Mouse (Mus musculus): Measurements from ENCODE around the gene Mfap5. TPM values are rescaled to one million over a fixed set of nuclear protein-coding genes. Genes with fewer than 3 reads are reported as not detected.

The Mfap5 gene
- total and polyA plus RNA-seq, 3 experiments = 0.15 to 0.42 (median 0.16) TPM

DNA sequence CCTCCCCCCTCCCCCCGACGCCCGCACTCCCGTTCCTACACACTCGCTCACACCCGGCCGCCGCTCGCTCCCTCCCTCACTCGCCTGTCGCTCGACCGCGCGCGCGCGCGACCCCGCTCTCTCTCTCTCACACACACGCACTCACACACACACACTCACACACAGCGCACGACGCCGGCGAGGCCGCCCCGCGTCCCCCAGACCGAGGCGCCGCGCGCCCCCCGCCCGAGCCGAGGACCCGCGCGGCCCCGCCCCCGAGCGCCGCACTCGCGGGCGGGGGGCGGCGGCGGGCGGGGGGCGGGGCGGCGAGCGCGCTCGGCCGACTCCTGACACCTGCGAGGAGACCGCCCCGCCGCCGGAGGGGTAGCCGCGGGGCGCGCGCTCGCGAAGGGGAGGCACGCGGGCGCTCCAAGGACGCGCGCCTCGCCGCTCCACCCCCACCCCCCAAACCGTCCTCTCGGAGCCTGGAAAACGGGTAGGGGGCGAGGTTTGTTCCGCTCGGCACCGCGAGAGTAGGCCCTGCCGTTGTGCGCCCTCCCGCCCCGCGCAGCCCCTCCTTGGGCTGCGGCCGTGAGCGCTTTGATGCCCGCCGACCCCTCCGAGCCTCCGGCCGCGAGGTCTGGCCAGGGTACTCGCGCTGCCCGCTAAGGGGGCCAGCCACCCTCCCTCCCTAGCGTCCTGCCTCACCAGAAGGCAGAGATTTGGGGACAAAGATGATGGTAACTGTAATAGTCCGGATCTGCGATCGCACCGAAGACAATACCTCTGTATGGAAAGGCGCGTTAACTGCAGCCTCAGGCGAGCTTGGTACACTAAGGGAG lies 19.1 kb upstream of the Mfap5 start:
- no peaks in the 10 kb centered on the region for H3K36me3 ChIP-seq (replicated peaks in 1 of 2; ENCODE audit: control insufficient read depth in 1 of 2, insufficient read depth in 1 of 2, low read length in 1 of 2)
- no peak for DNase-seq (ENCODE audit: extremely low read depth)
- TF ChIP-seq USF2 (conservative IDR thresholded peaks at IDR 0.05; ENCODE audit: low read depth, low read length) = no peak
- no peak for TF ChIP-seq EP300 (IDR thresholded peaks at IDR 0.05; ENCODE audit: low read length)
- TF ChIP-seq TBP (conservative IDR thresholded peaks at IDR 0.05; ENCODE audit: low read depth, low read length) = no peak
- no peak for TF ChIP-seq KAT2A (IDR thresholded peaks at IDR 0.05; ENCODE audit: insufficient replicate concordance, low read length)
- TF ChIP-seq NELFE (IDR thresholded peaks at IDR 0.05; ENCODE audit: low read depth, low read length) = no peak
- TF ChIP-seq MEF2A (IDR thresholded peaks at IDR 0.05; ENCODE audit: borderline replicate concordance, low read depth, low read length) = no peak
- TF ChIP-seq SMC3 (IDR thresholded peaks at IDR 0.05; ENCODE audit: low read depth, low read length) = no peak
- TF ChIP-seq MYC (IDR thresholded peaks at IDR 0.05; ENCODE audit: low read depth, low read length) = no peak
- no peak for TF ChIP-seq MXI1 (IDR thresholded peaks at IDR 0.05; ENCODE audit: low read depth, low read length)
- TF ChIP-seq ZMIZ1 (IDR thresholded peaks at IDR 0.05; ENCODE audit: low read depth, low read length) = no peak
- TF ChIP-seq POLR2A (IDR thresholded peaks at IDR 0.05; ENCODE audit: low read depth, low read length) = no peak
- TF ChIP-seq JUN (IDR thresholded peaks at IDR 0.05; ENCODE audit: insufficient read depth, low read depth, low read length) = no peak
- no peak for TF ChIP-seq MAX (IDR thresholded peaks at IDR 0.05; ENCODE audit: low read length)
- H3K9me3 ChIP-seq (replicated peaks; ENCODE audit: low read length) = peaks cover 15% of the 10 kb centered on the region
- H3K79me2 ChIP-seq (replicated peaks; ENCODE audit: control insufficient read depth, extremely low read depth, insufficient read depth, poor library complexity, severe bottlenecking) = no peaks in the 10 kb centered on the region
- in situ Hi-C loops (cut with MboI; ENCODE audit: low pct_ligation_motif_present, low pct_unique_long_range_greater_than_20kb, low sequenced_read_pairs) = no loop called here
- no peak overlapping the region for H3K4me2 ChIP-seq (ENCODE audit: insufficient read depth, low read depth, poor library complexity, severe bottlenecking)
- H3K4me3 ChIP-seq (replicated peaks in 1 of 3; ENCODE audit: low read depth in 2 of 3, low read length in 2 of 3, poor library complexity in 1 of 3) = no peak overlapping the region
- peaks cover 5% of the 10 kb centered on the region for H3K27me3 ChIP-seq (replicated peaks)
- no peak overlapping the region for H3K9ac ChIP-seq (ENCODE audit: insufficient read depth, low read depth)
- dilution Hi-C loops (cut with MboI; ENCODE audit: extremely low pct_ligation_motif_present, extremely low pct_unique_long_range_greater_than_20kb, low sequenced_read_pairs) = no loop called here
- no peak overlapping the region for H3K27ac ChIP-seq (ENCODE audit: insufficient read depth, low read depth)
- peaks cover 0 to 4% of the 10 kb centered on the region in 2 experiments; a peak in 2 of 4 replicates for H3K4me1 ChIP-seq (ENCODE audit: control insufficient read depth in 1 of 2, insufficient read depth in 2 of 2)

- in situ Hi-C loops (cut with MboI; ENCODE audit: low pct_ligation_motif_present, low pct_unique_long_range_greater_than_20kb, low sequenced_read_pairs) (no loop called here), dilution Hi-C loops (cut with MboI; ENCODE audit: extremely low pct_ligation_motif_present, extremely low pct_unique_long_range_greater_than_20kb, low sequenced_read_pairs) (no loop called here)
- H3K27ac ChIP-seq (ENCODE audit: insufficient read depth, low read depth) = no peak overlapping the region
- no peaks in the 10 kb centered on the region for H3K36me3 ChIP-seq (replicated peaks in 1 of 2; ENCODE audit: control insufficient read depth in 1 of 2, insufficient read depth in 1 of 2, low read length in 1 of 2)
- no peaks in the 10 kb centered on the region for H3K79me2 ChIP-seq (replicated peaks; ENCODE audit: control insufficient read depth, extremely low read depth, insufficient read depth, poor library complexity, severe bottlenecking)
- H3K9me3 ChIP-seq (replicated peaks; ENCODE audit: low read length) = peaks cover 11% of the 10 kb centered on the region
- peak overlapping the region; percentile 43 for H3K4me2 ChIP-seq (ENCODE audit: insufficient read depth, low read depth, poor library complexity, severe bottlenecking)
- H3K4me3 ChIP-seq (replicated peaks in 1 of 3; ENCODE audit: low read depth in 2 of 3, low read length in 2 of 3, poor library complexity in 1 of 3) = no peak overlapping the region
- H3K9ac ChIP-seq (ENCODE audit: insufficient read depth, low read depth) = no peak overlapping the region
- DNase-seq (ENCODE audit: extremely low read depth) = no peak
- TF ChIP-seq CHD1 (IDR thresholded peaks at IDR 0.05; ENCODE audit: low read depth, low read length) (no peak), ZMIZ1 (IDR thresholded peaks at IDR 0.05; ENCODE audit: low read depth, low read length) (no peak), ETS1 (conservative IDR thresholded peaks at IDR 0.05; ENCODE audit: low read depth, low read length) (no peak), ZKSCAN1 (IDR thresholded peaks at IDR 0.05; ENCODE audit: borderline replicate concordance, low read depth, low read length) (no peak), ZC3H11A (IDR thresholded peaks at IDR 0.05; ENCODE audit: low read depth, low read length) (no peak), ELF1 (IDR thresholded peaks at IDR 0.05; ENCODE audit: low read depth, low read length) (no peak), USF2 (conservative IDR thresholded peaks at IDR 0.05; ENCODE audit: low read depth, low read length) (no peak), MAX (IDR thresholded peaks at IDR 0.05; ENCODE audit: low read length) (no peak), MAFK (IDR thresholded peaks at IDR 0.05; ENCODE audit: insufficient replicate concordance, low read length) (no peak), POLR2A (IDR thresholded peaks at IDR 0.05; ENCODE audit: low read depth, low read length) (no peak), UBTF (IDR thresholded peaks at IDR 0.05; ENCODE audit: low read depth, low read length) (no peak), MXI1 (IDR thresholded peaks at IDR 0.05; ENCODE audit: low read depth, low read length) (no peak), MAZ (IDR thresholded peaks at IDR 0.05; ENCODE audit: low read depth, low read length) (no peak), MYC (IDR thresholded peaks at IDR 0.05; ENCODE audit: low read depth, low read length) (no peak), USF1 (IDR thresholded peaks at IDR 0.05; ENCODE audit: low read depth, low read length) (no peak), IRF4 (IDR thresholded peaks at IDR 0.05; ENCODE audit: low read depth, low read length) (no peak), KAT2A (IDR thresholded peaks at IDR 0.05; ENCODE audit: insufficient replicate concordance, low read length) (no peak), HCFC1 (IDR thresholded peaks at IDR 0.05; ENCODE audit: low read depth, low read length) (no peak), JUN (IDR thresholded peaks at IDR 0.05; ENCODE audit: insufficient read depth, low read depth, low read length) (no peak), ZNF384 (IDR thresholded peaks at IDR 0.05; ENCODE audit: low read depth, low read length) (no peak)
- H3K27me3 ChIP-seq (replicated peaks) = peaks cover 18% of the 10 kb centered on the region
- peaks cover 0 to 9% of the 10 kb centered on the region in 2 experiments; a peak in 2 of 4 replicates for H3K4me1 ChIP-seq (ENCODE audit: control insufficient read depth in 1 of 2, insufficient read depth in 2 of 2)
Observed at GRCm38 (mm10) chr6:122490929-122491512, 14.6 kb upstream of the Mfap5 start.
